Mouse (Mus musculus): ENCODE data around the gene Spg7. TPM values are rescaled to one million over a fixed set of nuclear protein-coding genes. Genes with fewer than 3 reads are reported as not detected.

The Spg7 gene
- polyA plus RNA-seq (2014; fragmentation: Nextera tagmentation; extraction: Ambion mirVana), result 34.2 and 38.2 TPM in 2 replicates

DNA sequence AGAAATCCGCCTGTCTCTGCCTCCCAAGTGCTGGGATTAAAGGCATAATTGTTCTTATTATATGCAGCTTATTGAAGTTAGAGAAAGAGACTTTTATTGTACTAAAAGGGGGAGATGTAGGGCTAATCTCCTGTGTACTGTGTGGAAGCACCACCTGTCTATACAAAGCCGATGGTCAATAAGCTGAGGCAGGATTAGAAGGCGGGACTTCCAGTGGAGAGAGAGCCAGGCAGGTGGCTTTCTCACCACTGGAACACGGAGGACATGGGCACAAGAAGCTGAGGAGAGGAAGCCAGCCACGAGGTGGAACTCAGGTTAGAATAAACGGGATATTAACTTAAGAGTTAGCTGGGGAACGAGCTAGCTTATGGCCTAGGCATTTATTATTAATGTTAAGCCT lies at the start of gene Spg7:
TSS of gene Spg7 (plus strand) at position 222 of the 400 bp plus-strand sequence.
- Histone ChIP-seq H3K9ac (ENCODE audit: low read length) (no peak within 1 kb of the TSS), H3K4me1 (ENCODE audit: control insufficient read depth, insufficient read depth, low read length) (peaks cover 8% of the 10 kb centered on the region; the same call in 1 of the 2 replicates), H3K36me3 (ENCODE audit: control insufficient read depth, insufficient read depth, low read length) (peaks cover 2% of the 10 kb centered on the region; the same call in 1 of the 2 replicates), H3K27ac (ENCODE audit: low read depth, low read length) (no peak within 1 kb of the TSS), H3K9me3 (replicated peaks; ENCODE audit: control insufficient read depth, low read length) (no peaks in the 10 kb centered on the region), H3K4me3 (ENCODE audit: low read depth, low read length) (no peak within 1 kb of the TSS), H3K27me3 (replicated peaks; ENCODE audit: control insufficient read depth, insufficient read depth, low read length) (no peaks in the 10 kb centered on the region), H3K4me2 (ENCODE audit: low read length) (no peak within 1 kb of the TSS)
- DNase-seq (ENCODE audit: low spot score) (no peak), ATAC-seq (no peak)
- WGBS, result 70% methylated on average over 7 of the region's 7 CpGs

DNA sequence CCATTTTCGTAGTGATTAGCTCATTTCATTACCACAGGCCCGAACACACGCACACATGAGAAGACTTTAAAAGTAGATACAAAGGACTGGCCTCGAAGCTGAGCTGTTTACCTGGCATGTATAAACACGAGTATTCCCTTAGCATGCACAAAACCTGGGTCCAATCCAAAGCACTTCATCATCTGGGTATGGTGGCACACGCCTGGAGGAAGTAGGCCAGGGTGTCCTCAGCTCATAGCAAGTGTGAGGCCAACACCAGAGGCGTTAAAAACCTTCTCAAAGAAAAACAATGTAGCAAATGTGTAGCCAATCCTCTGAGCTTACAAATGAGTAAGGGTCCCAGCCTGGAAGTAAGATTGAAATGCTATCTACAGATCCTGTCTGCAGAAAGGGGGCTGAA lies 48.3 kb upstream of the Spg7 start:
- Histone ChIP-seq H3K9me3 (replicated peaks; ENCODE audit: control insufficient read depth, low read length) (no peaks in the 10 kb centered on the region), H3K4me3 (ENCODE audit: low read depth, low read length) (no peak overlapping the region), H3K4me1 (ENCODE audit: control insufficient read depth, insufficient read depth, low read length) (peaks cover 3% of the 10 kb centered on the region; the same call in 1 of the 2 replicates), H3K27me3 (replicated peaks; ENCODE audit: control insufficient read depth, insufficient read depth, low read length) (no peaks in the 10 kb centered on the region), H3K9ac (ENCODE audit: low read length) (no peak overlapping the region), H3K36me3 (ENCODE audit: control insufficient read depth, insufficient read depth, low read length) (no peaks in the 10 kb centered on the region), H3K27ac (ENCODE audit: low read depth, low read length) (no peak overlapping the region), H3K4me2 (ENCODE audit: low read length) (no peak overlapping the region)
- no peak for ATAC-seq
- DNase-seq (ENCODE audit: low spot score), result no peak
- 79% methylated on average over 7 of the region's 7 CpGs for WGBS

DNA sequence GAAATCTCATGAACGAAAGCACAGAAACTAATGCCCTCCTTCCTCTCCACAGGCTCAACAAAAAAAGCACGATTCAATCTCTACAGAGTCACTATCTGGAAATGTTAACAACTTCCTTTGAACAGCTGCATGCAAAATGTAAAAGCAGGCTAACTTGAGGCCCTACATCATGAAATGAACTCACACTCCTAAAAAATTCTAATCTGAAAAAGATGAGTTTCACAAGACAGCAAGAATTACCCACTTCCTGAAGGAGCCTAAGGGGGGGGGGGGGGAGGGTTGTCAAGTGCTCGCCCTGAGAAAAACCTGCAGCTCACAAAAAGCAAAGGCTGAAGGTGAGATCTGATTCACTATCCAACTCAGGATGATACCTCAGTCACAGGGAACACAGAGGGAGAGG lies 47.7 kb upstream of the Spg7 start:
- H3K27me3 ChIP-seq (replicated peaks; ENCODE audit: control insufficient read depth, insufficient read depth, low read length), result no peaks in the 10 kb centered on the region
- no peak overlapping the region for H3K4me3 ChIP-seq (ENCODE audit: low read depth, low read length)
- no peaks in the 10 kb centered on the region for H3K36me3 ChIP-seq (ENCODE audit: control insufficient read depth, insufficient read depth, low read length)
- no peak overlapping the region for H3K9ac ChIP-seq (ENCODE audit: low read length)
- peaks cover 3% of the 10 kb centered on the region; the same call in 1 of the 2 replicates for H3K4me1 ChIP-seq (ENCODE audit: control insufficient read depth, insufficient read depth, low read length)
- H3K4me2 ChIP-seq (ENCODE audit: low read length), result no peak overlapping the region
- DNase-seq (ENCODE audit: low spot score) (no peak), ATAC-seq (no peak)
- no peak overlapping the region for H3K27ac ChIP-seq (ENCODE audit: low read depth, low read length)
- H3K9me3 ChIP-seq (replicated peaks; ENCODE audit: control insufficient read depth, low read length), result no peaks in the 10 kb centered on the region
- WGBS, result 80% methylated on average over 3 of the region's 3 CpGs

DNA sequence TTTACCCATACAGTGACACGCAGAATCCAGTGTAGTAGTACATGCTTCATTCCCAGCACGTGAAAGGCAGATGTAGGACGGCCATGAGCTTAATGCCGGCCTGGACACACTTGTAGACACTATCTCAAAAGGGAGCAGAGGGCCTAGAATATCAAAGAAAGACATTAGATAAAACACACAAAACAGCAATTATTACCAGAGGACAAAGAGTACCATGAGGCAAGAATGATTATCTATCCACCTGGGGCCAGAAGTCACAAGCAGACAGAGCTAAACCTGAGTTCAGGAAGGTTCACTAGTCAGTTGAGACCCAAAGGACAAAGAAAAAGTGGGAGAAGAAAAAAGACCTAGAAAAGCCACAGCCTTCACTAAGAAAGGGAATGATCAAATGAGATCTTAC lies 45.6 kb upstream of the Spg7 start:
- Histone ChIP-seq H3K4me2 (ENCODE audit: low read length) (no peak overlapping the region), H3K9ac (ENCODE audit: low read length) (no peak overlapping the region), H3K36me3 (ENCODE audit: control insufficient read depth, insufficient read depth, low read length) (no peaks in the 10 kb centered on the region), H3K27ac (ENCODE audit: low read depth, low read length) (no peak overlapping the region), H3K9me3 (replicated peaks; ENCODE audit: control insufficient read depth, low read length) (no peaks in the 10 kb centered on the region), H3K4me1 (ENCODE audit: control insufficient read depth, insufficient read depth, low read length) (peaks cover 3% of the 10 kb centered on the region), H3K4me3 (ENCODE audit: low read depth, low read length) (no peak overlapping the region), H3K27me3 (replicated peaks; ENCODE audit: control insufficient read depth, insufficient read depth, low read length) (no peaks in the 10 kb centered on the region)
- WGBS, result 88% methylated on average over 4 of the region's 4 CpGs
- no peak for ATAC-seq
- no peak for DNase-seq (ENCODE audit: low spot score)

DNA sequence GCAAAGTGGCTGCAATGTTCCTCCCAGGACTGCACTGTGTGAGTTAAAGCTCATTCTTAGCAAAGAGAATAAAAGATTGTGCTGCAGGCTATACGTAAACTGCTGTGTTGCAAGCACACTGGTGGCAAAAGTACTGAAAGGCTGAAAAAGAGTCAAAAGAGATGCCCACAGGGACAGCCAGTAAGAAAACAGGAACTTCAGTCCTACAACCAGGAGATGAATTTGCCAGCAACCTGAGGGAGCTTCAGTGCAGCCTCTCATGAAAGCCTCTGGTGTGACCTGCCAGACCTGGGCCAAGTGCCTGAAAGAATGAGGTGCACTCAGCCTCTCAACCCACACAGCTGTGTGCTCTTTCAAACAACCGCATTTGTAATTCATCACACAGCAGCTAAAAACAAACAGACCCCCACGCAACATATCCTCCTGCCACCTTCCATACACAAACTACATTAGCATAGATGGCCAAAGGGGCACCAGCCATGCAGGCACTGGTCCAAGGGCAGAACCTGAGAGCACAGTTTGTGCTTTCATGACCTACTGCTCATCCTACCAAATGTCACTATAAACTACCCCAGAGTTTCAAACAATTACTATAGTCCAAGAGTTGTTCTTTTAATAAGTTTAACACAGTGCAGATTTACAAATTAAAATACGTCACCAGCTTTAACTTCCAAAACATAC lies 44.1 kb upstream of the Spg7 start:
- Histone ChIP-seq H3K9me3 (replicated peaks; ENCODE audit: control insufficient read depth, low read length) (no peaks in the 10 kb centered on the region), H3K27ac (ENCODE audit: low read depth, low read length) (peak overlapping the region; percentile 5; the same call in 1 of the 2 replicates), H3K36me3 (ENCODE audit: control insufficient read depth, insufficient read depth, low read length) (no peaks in the 10 kb centered on the region), H3K4me2 (ENCODE audit: low read length) (no peak overlapping the region), H3K4me1 (ENCODE audit: control insufficient read depth, insufficient read depth, low read length) (peaks cover 3% of the 10 kb centered on the region), H3K27me3 (replicated peaks; ENCODE audit: control insufficient read depth, insufficient read depth, low read length) (no peaks in the 10 kb centered on the region), H3K9ac (ENCODE audit: low read length) (no peak overlapping the region), H3K4me3 (ENCODE audit: low read depth, low read length) (no peak overlapping the region)
- ATAC-seq (no peak), DNase-seq (ENCODE audit: low spot score) (no peak)
- 65% methylated on average over 4 of the region's 4 CpGs for WGBS

DNA sequence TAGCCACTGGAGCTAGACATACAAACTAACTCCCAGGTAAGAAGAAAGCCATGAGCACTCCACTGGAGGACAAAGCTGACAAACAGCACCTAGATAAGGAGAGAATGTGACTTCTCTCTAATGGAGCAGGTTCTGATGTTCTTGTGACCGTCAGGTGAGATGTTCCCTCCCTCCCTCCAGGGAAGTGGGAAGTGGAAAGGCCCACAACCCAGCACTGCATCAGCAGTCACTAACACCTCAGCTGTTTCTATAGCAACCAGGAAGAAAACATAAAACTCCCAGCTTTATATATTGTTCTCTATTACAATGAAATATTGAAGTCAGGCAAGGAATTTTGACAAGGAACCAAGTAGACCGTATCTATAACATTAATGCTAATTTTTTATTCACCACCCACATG lies 42.7 kb upstream of the Spg7 start:
- Histone ChIP-seq H3K27ac (ENCODE audit: low read depth, low read length) (no peak overlapping the region), H3K4me3 (ENCODE audit: low read depth, low read length) (no peak overlapping the region), H3K9me3 (replicated peaks; ENCODE audit: control insufficient read depth, low read length) (no peaks in the 10 kb centered on the region), H3K4me2 (ENCODE audit: low read length) (no peak overlapping the region), H3K36me3 (ENCODE audit: control insufficient read depth, insufficient read depth, low read length) (no peaks in the 10 kb centered on the region), H3K4me1 (ENCODE audit: control insufficient read depth, insufficient read depth, low read length) (peaks cover 3% of the 10 kb centered on the region), H3K9ac (ENCODE audit: low read length) (no peak overlapping the region), H3K27me3 (replicated peaks; ENCODE audit: control insufficient read depth, insufficient read depth, low read length) (no peaks in the 10 kb centered on the region)
- ATAC-seq (no peak), DNase-seq (ENCODE audit: low spot score) (no peak)
- WGBS, result 77% methylated on average over 2 of the region's 2 CpGs

DNA sequence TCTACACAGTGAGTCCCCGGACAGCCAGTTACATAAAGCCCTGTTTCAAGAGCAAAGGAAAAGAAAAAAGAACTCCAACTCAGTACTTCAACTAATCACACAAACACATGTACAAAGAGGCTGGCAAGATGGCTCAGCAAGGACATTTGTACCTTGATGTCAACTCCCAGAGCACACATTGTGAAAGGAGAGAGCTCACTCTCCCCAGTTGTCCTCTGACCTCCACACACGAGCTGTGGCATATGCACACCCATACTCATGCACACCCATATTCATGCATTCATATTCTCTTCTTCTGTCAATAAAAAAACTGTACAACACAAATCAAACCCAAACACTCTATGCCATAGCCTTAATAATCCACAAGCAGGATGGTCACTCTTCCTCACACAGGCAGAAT lies 41.9 kb upstream of the Spg7 start:
- no peaks in the 10 kb centered on the region for H3K36me3 ChIP-seq (ENCODE audit: control insufficient read depth, insufficient read depth, low read length)
- no peaks in the 10 kb centered on the region for H3K9me3 ChIP-seq (replicated peaks; ENCODE audit: control insufficient read depth, low read length)
- no peak for ATAC-seq
- 74% methylated on average over 2 of the region's 2 CpGs for WGBS
- no peak overlapping the region for H3K4me3 ChIP-seq (ENCODE audit: low read depth, low read length)
- H3K4me1 ChIP-seq (ENCODE audit: control insufficient read depth, insufficient read depth, low read length), result peaks cover 3% of the 10 kb centered on the region
- no peaks in the 10 kb centered on the region for H3K27me3 ChIP-seq (replicated peaks; ENCODE audit: control insufficient read depth, insufficient read depth, low read length)
- no peak overlapping the region for H3K9ac ChIP-seq (ENCODE audit: low read length)
- no peak for DNase-seq (ENCODE audit: low spot score)
- no peak overlapping the region for H3K4me2 ChIP-seq (ENCODE audit: low read length)
- H3K27ac ChIP-seq (ENCODE audit: low read depth, low read length), result no peak overlapping the region

DNA sequence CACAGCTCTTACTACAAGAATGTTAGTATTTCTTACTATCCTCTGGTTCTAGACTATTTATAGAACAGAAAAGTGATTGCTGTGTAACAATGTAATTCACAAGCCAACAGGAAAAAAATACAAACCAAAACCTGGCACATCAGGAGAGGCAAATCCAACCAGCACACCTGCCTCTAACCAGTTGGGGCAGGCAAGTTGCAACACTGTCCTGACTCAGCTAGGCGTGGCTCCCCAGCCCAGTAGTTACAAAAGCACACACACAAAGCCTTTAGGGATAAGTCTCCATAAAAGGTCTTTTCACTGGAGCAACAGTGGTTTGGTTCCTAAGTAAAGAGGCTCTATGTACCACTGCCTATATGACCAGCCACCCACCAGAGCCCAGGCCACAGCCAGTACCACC lies 41.5 kb upstream of the Spg7 start:
- 77% methylated on average over 1 of the region's 1 CpGs for WGBS

DNA sequence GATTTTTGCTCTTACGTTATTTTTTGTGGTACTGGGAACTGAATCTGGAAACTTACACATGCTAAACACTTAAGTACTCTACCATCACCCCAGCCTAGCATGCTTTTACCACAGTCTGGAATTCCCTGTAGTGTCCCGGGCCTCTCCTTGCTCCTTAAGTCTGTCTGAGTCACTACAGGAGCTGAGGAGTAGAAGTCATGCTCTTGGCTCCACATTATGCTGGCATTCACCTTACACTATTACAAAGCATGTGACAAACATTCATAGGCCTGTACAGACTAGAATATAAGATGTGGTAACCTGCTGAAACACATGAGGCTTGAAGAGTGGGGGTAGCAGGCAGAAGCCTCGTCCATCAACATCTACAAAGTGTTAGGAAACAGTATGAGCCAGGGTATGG lies 40.0 kb upstream of the Spg7 start:
- Histone ChIP-seq H3K4me1 (ENCODE audit: control insufficient read depth, insufficient read depth, low read length) (peaks cover 3% of the 10 kb centered on the region), H3K4me3 (ENCODE audit: low read depth, low read length) (no peak overlapping the region), H3K27ac (ENCODE audit: low read depth, low read length) (no peak overlapping the region), H3K36me3 (ENCODE audit: control insufficient read depth, insufficient read depth, low read length) (no peaks in the 10 kb centered on the region), H3K4me2 (ENCODE audit: low read length) (no peak overlapping the region), H3K27me3 (replicated peaks; ENCODE audit: control insufficient read depth, insufficient read depth, low read length) (no peaks in the 10 kb centered on the region), H3K9ac (ENCODE audit: low read length) (no peak overlapping the region), H3K9me3 (replicated peaks; ENCODE audit: control insufficient read depth, low read length) (no peaks in the 10 kb centered on the region)
- ATAC-seq (no peak), DNase-seq (ENCODE audit: low spot score) (no peak)
- 85% methylated on average over 3 of the region's 3 CpGs for WGBS

More for the DNA sequence above, 41.5 kb upstream of the Spg7 start:
- Histone ChIP-seq H3K27ac (ENCODE audit: low read depth, low read length) (no peak overlapping the region), H3K4me2 (ENCODE audit: low read length) (no peak overlapping the region), H3K4me3 (ENCODE audit: low read depth, low read length) (no peak overlapping the region), H3K9me3 (replicated peaks; ENCODE audit: control insufficient read depth, low read length) (no peaks in the 10 kb centered on the region), H3K36me3 (ENCODE audit: control insufficient read depth, insufficient read depth, low read length) (no peaks in the 10 kb centered on the region), H3K4me1 (ENCODE audit: control insufficient read depth, insufficient read depth, low read length) (peaks cover 3% of the 10 kb centered on the region), H3K9ac (ENCODE audit: low read length) (no peak overlapping the region), H3K27me3 (replicated peaks; ENCODE audit: control insufficient read depth, insufficient read depth, low read length) (no peaks in the 10 kb centered on the region)
- ATAC-seq, result no peak
- DNase-seq (ENCODE audit: low spot score), result no peak
